Mouse (Mus musculus) central nervous system, embryonic 14 days (tissue): ENCODE measurements around the gene Tha1. TPM values are rescaled to one million over a fixed set of nuclear protein-coding genes. Genes with fewer than 3 reads are reported as not detected.

ENCODE experiments used
- polyA plus RNA-seq: library from polyadenylated mRNA; depleted of rRNA; stranded (reverse); fragments of >200 nt; gene quantifications from 2 replicates; pipeline ENCODE4 v1.2.3, GENCODE M21; 2012; rRNA removed

Gene Tha1
- polyA plus RNA-seq, result 5.1 and 6.0 TPM in 2 replicates

DNA sequence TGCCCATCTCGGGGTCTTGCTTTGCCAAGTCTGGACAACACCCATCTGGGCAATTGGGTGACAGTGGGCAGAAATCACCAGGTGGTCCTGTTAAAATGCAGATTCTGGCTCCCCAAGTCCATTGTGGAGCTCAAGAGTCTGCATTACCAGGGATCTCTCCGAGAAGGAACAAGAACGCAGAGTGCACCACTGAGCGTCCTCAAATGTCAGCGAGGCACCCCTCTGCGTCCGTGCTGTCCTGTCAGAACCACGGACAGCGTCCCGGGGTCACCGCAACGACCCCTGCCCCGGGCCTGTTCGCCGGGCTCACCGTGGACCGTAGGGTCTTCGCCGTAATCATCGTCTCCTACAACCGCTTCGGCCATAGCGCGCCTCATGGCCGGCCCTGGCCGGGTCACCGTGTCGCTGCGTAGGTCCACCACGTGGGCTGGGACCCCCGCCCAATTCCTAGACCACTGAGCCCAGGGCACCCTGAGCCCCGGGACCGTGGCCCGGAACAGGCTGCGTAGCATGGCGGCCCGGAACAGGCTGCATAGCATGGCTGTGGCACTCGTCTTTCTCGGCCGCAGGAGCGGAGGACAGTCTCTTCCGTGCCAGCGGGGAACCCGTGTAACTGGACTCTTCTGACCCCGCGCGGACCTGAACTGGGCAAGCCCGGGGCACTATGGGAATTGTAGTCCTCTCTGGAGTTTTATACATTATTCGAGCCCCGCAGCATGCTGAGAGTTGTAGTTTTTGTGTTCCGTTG, at the start of gene Tha1:
Gene Tha1 (minus strand): TSS at position 621 of the 748 bp plus-strand sequence.

DNA sequence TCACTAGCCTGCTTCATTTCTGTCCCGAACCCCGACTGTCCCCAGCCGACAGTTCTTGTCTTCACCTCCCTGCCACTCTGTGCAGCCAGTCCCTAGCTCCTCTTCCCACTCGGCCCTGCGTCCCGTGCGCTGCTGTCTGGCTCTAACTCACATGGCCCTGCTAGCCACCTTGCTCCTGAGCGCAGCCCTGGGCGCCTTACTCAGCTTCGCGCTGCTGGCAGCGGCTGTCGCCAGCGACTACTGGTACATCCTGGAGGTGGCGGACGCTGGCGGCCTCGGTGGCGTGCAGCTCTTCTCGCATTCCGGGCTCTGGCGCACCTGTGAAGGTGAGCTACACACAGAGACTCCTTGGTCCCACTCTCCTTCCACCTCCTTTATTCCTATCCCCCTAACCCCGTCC, 12.7 kb downstream of the Tha1 start, which contains the start of gene Tmem235:
Gene Tmem235 (plus strand): TSS at position 152 of the 400 bp plus-strand sequence.

DNA sequence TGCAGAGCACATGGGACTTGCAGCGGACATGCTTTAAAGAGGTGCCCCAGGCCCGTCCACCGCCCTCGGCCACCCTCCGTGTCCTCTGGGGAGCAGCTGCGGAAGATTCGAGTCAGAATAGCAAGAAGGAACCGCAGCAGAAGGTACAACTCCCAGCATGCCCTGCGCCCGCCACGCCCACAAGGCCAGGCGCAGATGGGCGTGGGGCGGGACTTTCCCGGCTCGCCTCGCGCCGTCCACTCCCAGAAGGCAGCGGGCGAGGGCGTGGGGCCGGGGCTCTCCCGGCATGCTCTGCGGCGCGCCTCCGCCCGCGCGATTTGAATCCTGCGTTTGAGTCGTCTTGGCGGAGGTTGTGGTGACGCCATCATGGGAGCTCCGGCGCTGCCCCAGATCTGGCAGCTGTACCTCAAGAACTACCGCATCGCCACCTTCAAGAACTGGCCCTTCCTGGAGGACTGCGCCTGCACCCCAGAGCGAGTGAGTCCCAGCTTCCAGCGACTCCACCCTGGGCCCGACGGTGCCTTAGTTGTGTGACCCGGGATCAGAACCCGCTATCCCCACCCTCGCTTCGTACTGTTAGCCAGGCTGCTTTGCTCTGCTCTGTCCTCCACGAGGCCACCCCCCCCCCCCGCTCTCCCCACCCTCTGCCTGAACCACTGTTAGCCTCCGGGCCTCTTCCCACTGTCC, 24.2 kb downstream of the Tha1 start, which contains the start of gene Birc5:
Gene Birc5 (plus strand): TSS at position 267 of the 687 bp plus-strand sequence.

DNA sequence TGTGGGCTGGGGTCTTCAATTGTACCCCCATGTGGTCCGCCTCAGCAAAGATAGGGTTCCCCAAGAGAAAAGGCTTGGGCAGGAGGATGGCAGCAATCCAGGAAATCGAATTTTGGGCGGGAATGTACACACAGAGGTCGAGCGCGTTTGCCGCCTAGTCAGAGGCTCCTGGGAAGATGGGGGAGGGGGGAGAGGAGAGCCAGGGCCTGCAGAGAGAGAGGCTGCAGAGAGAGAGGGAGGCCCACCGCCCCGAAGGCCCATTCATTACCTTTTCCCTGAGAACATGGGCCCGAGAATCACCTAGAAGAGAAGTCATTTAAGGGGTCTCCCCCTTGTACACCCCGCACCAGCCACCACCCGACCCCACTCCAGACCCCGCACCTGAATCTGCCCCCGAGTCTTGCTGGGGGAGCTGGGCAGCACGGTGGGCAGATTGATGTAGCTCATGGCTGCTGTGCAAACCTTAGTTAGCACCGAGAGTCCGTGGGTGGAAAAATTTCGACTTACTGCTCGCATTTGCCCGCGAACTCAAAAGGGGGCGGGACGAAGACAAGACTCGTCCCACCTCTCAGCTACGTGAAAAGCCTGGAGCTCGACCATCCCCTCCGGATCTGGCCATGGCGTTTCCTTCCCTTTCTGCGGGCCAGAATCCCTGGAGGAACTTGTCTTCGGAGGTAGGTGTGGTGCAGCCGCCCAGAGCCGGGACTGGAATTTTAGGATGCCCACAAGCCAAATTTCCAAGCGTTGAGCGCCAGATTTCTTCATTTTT, 47.8 kb downstream of the Tha1 start, which contains the start of the genes Afmid and Tk1:
Gene Afmid (plus strand): TSS at position 592 of the 769 bp plus-strand sequence.
Gene Tk1 (minus strand): TSS at position 760 of the 769 bp plus-strand sequence.

Other genes with a start within 250 kb of the Tha1 start
- gene Tnrc6c, start 219.2 kb downstream of the Tha1 start, polyA plus RNA-seq, result 57.5 and 59.9 TPM in 2 replicates
- gene Tmc8, start 91.4 kb downstream of the Tha1 start, polyA plus RNA-seq, result 1.1 and 1.3 TPM in 2 replicates
- gene Tmc6, start 91.3 kb downstream of the Tha1 start, polyA plus RNA-seq, result 3.7 and 8.9 TPM in 2 replicates
- 0.06 TPM in 1 of 2 replicates, not detected in the other for gene 6030468B19Rik, start 75.8 kb downstream of the Tha1 start, polyA plus RNA-seq
- 0.59 and 0.80 TPM in 2 replicates for gene Gm20708, start 63.8 kb downstream of the Tha1 start, polyA plus RNA-seq
- gene Syngr2, start 63.8 kb downstream of the Tha1 start, polyA plus RNA-seq, result 13.0 and 17.1 TPM in 2 replicates
- 6.5 TPM in 2 replicates for gene Afmid, start 47.6 kb downstream of the Tha1 start, polyA plus RNA-seq
- gene Tk1, start 47.4 kb downstream of the Tha1 start, polyA plus RNA-seq, result 64.3 and 72.1 TPM in 2 replicates
- gene Birc5, start 24.2 kb downstream of the Tha1 start, polyA plus RNA-seq, result 57.6 and 63.0 TPM in 2 replicates
- 0.06 and 0.07 TPM in 2 replicates for gene Tmem235, start 12.7 kb downstream of the Tha1 start, polyA plus RNA-seq
- 12.4 and 12.7 TPM in 2 replicates for gene Socs3, start 96.6 kb upstream of the Tha1 start, polyA plus RNA-seq
- gene Pgs1, start 112.8 kb upstream of the Tha1 start, polyA plus RNA-seq, result 45.9 and 46.2 TPM in 2 replicates